Mouse (Mus musculus) lung, postnatal 0 days (tissue): ENCODE results near the gene Rnf17. TPM values are rescaled to one million over a fixed set of nuclear protein-coding genes. Genes with fewer than 3 reads are reported as not detected.
A peak's percentile ranks its signal among the peaks of the same experiment; 100 is the strongest.

Experiments
- ATAC-seq: fragments of 200-750 bp; cut with Nextera tagmentation; 2 replicates; pipeline ENCODE4 v1.8.0; 2017; ENCODE audit warnings: moderate library complexity
- DNase-seq: peaks from one replicate; pipeline ENCODE4 v3.0.0-alpha.2; 2016; ENCODE audit warnings: low spot score
- H3K27ac ChIP-seq: fragments of 300-500 bp; sonication (generic); 2 replicates; pipeline ENCODE4 v1.5.1; 2014; ENCODE audit warnings: antibody characterized with exemption, mild to moderate bottlenecking, low read length, mixed read lengths
- H3K27me3 ChIP-seq: fragments of 300-500 bp; sonication (generic); replicated peaks from 2 replicates; pipeline ENCODE4 v1.6.1; 2014; ENCODE audit warnings: low read length, mixed read lengths; ENCODE audit not compliant: insufficient read depth
- H3K36me3 ChIP-seq: fragments of 300-500 bp; sonication (generic); 2 replicates; pipeline ENCODE4 v1.6.1; 2014; ENCODE audit warnings: low read length, mixed read lengths; ENCODE audit not compliant: insufficient read depth
- H3K4me1 ChIP-seq: fragments of 300-500 bp; sonication (generic); 2 replicates; pipeline ENCODE4 v1.6.1; 2014; ENCODE audit warnings: antibody characterized with exemption, low read depth, low read length, mixed read lengths; ENCODE audit not compliant: insufficient read depth
- H3K4me2 ChIP-seq: fragments of 300-500 bp; sonication (generic); replicated peaks from 2 replicates; pipeline ENCODE4 v1.6.1; 2014; ENCODE audit warnings: low read depth, mild to moderate bottlenecking, low read length, moderate library complexity, mixed read lengths
- H3K4me3 ChIP-seq: fragments of 300-500 bp; sonication (generic); 2 replicates; pipeline ENCODE4 v1.5.1; 2014; ENCODE audit warnings: low read depth, low read length
- H3K9ac ChIP-seq: fragments of 300-500 bp; sonication (generic); replicated peaks from 2 replicates; pipeline ENCODE4 v1.6.1; 2014; ENCODE audit warnings: low read depth, mild to moderate bottlenecking
- H3K9me3 ChIP-seq: fragments of 300-500 bp; sonication (generic); 2 replicates; pipeline ENCODE4 v1.6.1; 2016; ENCODE audit warnings: low read length, mixed read lengths
- CTCF ChIP-seq: IDR thresholded peaks from 2 replicates; pipeline ENCODE4 v1.5.1; 2016; ENCODE audit warnings: antibody characterized with exemption, mild to moderate bottlenecking
- EP300 ChIP-seq: IDR thresholded peaks from 2 replicates; pipeline ENCODE4 v1.6.1; 2016; ENCODE audit warnings: antibody characterized with exemption, mild to moderate bottlenecking, control low read depth
- WGBS: fragments of 180-500 bp; shearing (Covaris S2); extraction: QIAGEN DNeasy Blood & Tissue Kit; methylation state at CpG from one replicate; pipeline ENCODE4 v1.1.7; 2014; 5-methylcytosine and 5-hydroxymethylcytosine counted together
- polyA plus RNA-seq: library from polyadenylated mRNA; unstranded; fragments of >200 nt; fragmentation: Nextera tagmentation; extraction: Ambion mirVana; gene quantifications from 2 replicates; pipeline ENCODE4 v1.2.1, GENCODE M21; 2015

Rnf17 gene
- polyA plus RNA-seq, 1 experiment from 2014 or later, result 0.47 TPM

- Histone ChIP-seq H3K4me2 (no peak overlapping the region), H3K27ac (no peak overlapping the region), H3K36me3 (no peaks in the 10 kb centered on the region), H3K27me3 (no peaks in the 10 kb centered on the region), H3K9ac (no peak overlapping the region), H3K9me3 (no peaks in the 10 kb centered on the region), H3K4me3 (no peak overlapping the region), H3K4me1 (no peaks in the 10 kb centered on the region)
- ATAC-seq (no peak), DNase-seq (no peak)
- 45% methylated on average over 1 of the region's 1 CpGs for WGBS
- TF ChIP-seq EP300, result no peak
These were observed 60.3 kb downstream of the Rnf17 start for GRCm38 (mm10) chr14:56462729-56463128.

GRCm38 (mm10) chr14:56468145-56468544, 65.8 kb downstream of the Rnf17 start:
- H3K4me1 ChIP-seq, result no peaks in the 10 kb centered on the region
- TF ChIP-seq CTCF (peak; percentile 66), EP300 (no peak)
- no peak overlapping the region for H3K4me2 ChIP-seq
- no peaks in the 10 kb centered on the region for H3K36me3 ChIP-seq
- H3K4me3 ChIP-seq, result no peak overlapping the region
- no peaks in the 10 kb centered on the region for H3K27me3 ChIP-seq
- 25% methylated on average over 1 of the region's 1 CpGs for WGBS
- no peak for ATAC-seq
- no peaks in the 10 kb centered on the region for H3K9me3 ChIP-seq
- no peak overlapping the region for H3K27ac ChIP-seq
- no peak overlapping the region for H3K9ac ChIP-seq
- DNase-seq, result peak; percentile 30

- Histone ChIP-seq H3K36me3 (no peaks in the 10 kb centered on the region), H3K27ac (no peak overlapping the region), H3K9ac (no peak overlapping the region), H3K4me3 (no peak overlapping the region), H3K9me3 (no peaks in the 10 kb centered on the region), H3K4me1 (no peaks in the 10 kb centered on the region), H3K4me2 (no peak overlapping the region), H3K27me3 (no peaks in the 10 kb centered on the region)
- ATAC-seq (no peak), DNase-seq (no peak)
- TF ChIP-seq EP300, result no peak
- TF ChIP-seq CTCF, result no peak
These were observed 87.4 kb downstream of the Rnf17 start for GRCm38 (mm10) chr14:56489806-56490205.

GRCm38 (mm10) chr14:56502407-56502806, 100.0 kb downstream of the Rnf17 start:
- DNase-seq (no peak), ATAC-seq (no peak)
- no peak overlapping the region for H3K27ac ChIP-seq
- no peaks in the 10 kb centered on the region for H3K4me1 ChIP-seq
- H3K36me3 ChIP-seq, result no peaks in the 10 kb centered on the region
- H3K9me3 ChIP-seq, result no peaks in the 10 kb centered on the region
- whole genome bisulfite sequencing, result 71% methylated on average over 4 of the region's 4 CpGs
- TF ChIP-seq CTCF (no peak), EP300 (no peak)
- H3K9ac ChIP-seq, result no peak overlapping the region
- no peaks in the 10 kb centered on the region for H3K27me3 ChIP-seq
- no peak overlapping the region for H3K4me2 ChIP-seq
- no peak overlapping the region for H3K4me3 ChIP-seq

- DNase-seq (no peak), ATAC-seq (no peak)
- TF ChIP-seq EP300, result no peak
- TF ChIP-seq CTCF, result no peak
- 49% methylated on average over 3 of the region's 3 CpGs for WGBS
- H3K4me3 ChIP-seq, result no peak overlapping the region
- no peak overlapping the region for H3K27ac ChIP-seq
- H3K9me3 ChIP-seq, result no peaks in the 10 kb centered on the region
- H3K4me1 ChIP-seq, result no peaks in the 10 kb centered on the region
- no peaks in the 10 kb centered on the region for H3K27me3 ChIP-seq
- H3K36me3 ChIP-seq, result no peaks in the 10 kb centered on the region
- no peak overlapping the region for H3K9ac ChIP-seq
- H3K4me2 ChIP-seq, result no peak overlapping the region
These were observed 104.4 kb downstream of the Rnf17 start for GRCm38 (mm10) chr14:56506743-56507142.

- H3K27ac ChIP-seq, result no peak overlapping the region
- no peaks in the 10 kb centered on the region for H3K36me3 ChIP-seq
- DNase-seq, result peak; percentile 54
- no peak overlapping the region for H3K9ac ChIP-seq
- H3K4me3 ChIP-seq, result no peak overlapping the region
- WGBS, result 26% methylated on average over 6 of the region's 6 CpGs
- H3K9me3 ChIP-seq, result no peaks in the 10 kb centered on the region
- no peak overlapping the region for H3K4me2 ChIP-seq
- ATAC-seq, result no peak
- H3K27me3 ChIP-seq, result no peaks in the 10 kb centered on the region
- no peaks in the 10 kb centered on the region for H3K4me1 ChIP-seq
- peak; percentile 68 for TF ChIP-seq CTCF
- TF ChIP-seq EP300, result no peak
These were observed 109.7 kb downstream of the Rnf17 start for GRCm38 (mm10) chr14:56512084-56512483.

- H3K4me1 ChIP-seq, result no peaks in the 10 kb centered on the region
These were observed 112.4 kb downstream of the Rnf17 start for GRCm38 (mm10) chr14:56514775-56515174.

More at GRCm38 (mm10) chr14:56514775-56515174, 112.4 kb downstream of the Rnf17 start:
- no peak overlapping the region for H3K9ac ChIP-seq
- H3K4me2 ChIP-seq, result no peak overlapping the region
- H3K4me3 ChIP-seq, result no peak overlapping the region
- WGBS, result 89% methylated on average over 2 of the region's 2 CpGs
- H3K27ac ChIP-seq, result no peak overlapping the region
- H3K36me3 ChIP-seq, result no peaks in the 10 kb centered on the region
- DNase-seq, result no peak
- TF ChIP-seq EP300, result no peak
- H3K27me3 ChIP-seq, result no peaks in the 10 kb centered on the region
- no peak for ATAC-seq
- no peaks in the 10 kb centered on the region for H3K9me3 ChIP-seq
